In genomic region chr4:155832321-155832720, GRCm38 (mm10) we compare ENCODE assay signal across 8 mouse cellular contexts. TPM values are rescaled to one million over a fixed set of nuclear protein-coding genes. Genes with fewer than 3 reads are reported as not detected.
A peak's percentile ranks its signal among the peaks of the same experiment; 100 is the strongest.
DNase-seq lines count a peak whose midpoint lies in the region; ATAC-seq lines count a peak whose summit lies in the region.

No protein-coding gene starts in this region.

- peak overlapping the region; percentile 70 for H3K9ac ChIP-seq in neural tube, embryonic 11.5 days (ENCODE audit: low read length)
- peak overlapping the region; percentile 91 for H3K9ac ChIP-seq in limb, embryonic 13.5 days
- H3K9ac ChIP-seq in stomach, embryonic 16.5 days (ENCODE audit: low read length): peak overlapping the region; percentile 93

- no peaks in the 10 kb centered on the region for H3K27me3 ChIP-seq in neural tube, embryonic 11.5 days (ENCODE audit: control insufficient read depth, insufficient read depth, low read length)
- H3K27me3 ChIP-seq in limb, embryonic 13.5 days: no peaks in the 10 kb centered on the region
- no peaks in the 10 kb centered on the region for H3K27me3 ChIP-seq in stomach, embryonic 16.5 days (ENCODE audit: control insufficient read depth, insufficient read depth, low read length)

- H3K4me3 ChIP-seq in neural tube, embryonic 11.5 days (ENCODE audit: low read depth, low read length): peak overlapping the region; percentile 70
- H3K4me3 ChIP-seq in limb, embryonic 13.5 days: peak overlapping the region; percentile 92
- peak overlapping the region; percentile 88 for H3K4me3 ChIP-seq in stomach, embryonic 16.5 days (replicated peaks; ENCODE audit: low read length)

- intact Hi-C loops in left cerebral cortex, postnatal 10 days (cut with DNase I): no loop called here

- no peaks in the 10 kb centered on the region for H3K9me3 ChIP-seq in neural tube, embryonic 11.5 days (ENCODE audit: control insufficient read depth, low read length)
- H3K9me3 ChIP-seq in limb, embryonic 13.5 days: no peaks in the 10 kb centered on the region
- H3K9me3 ChIP-seq in stomach, embryonic 16.5 days (replicated peaks; ENCODE audit: control insufficient read depth, low read length): no peaks in the 10 kb centered on the region

- DNase-seq in cerebellum, adult 11-12 months: peak; percentile 62
- no peak for DNase-seq in cerebellum, postnatal 4 days (ENCODE audit: low spot score in 2 of 2)
- no peak for DNase-seq in neural tube, embryonic 11.5 days (ENCODE audit: low spot score)
- no peak for DNase-seq in neural tube, embryonic 10.5 days (ENCODE audit: extremely low spot score, low spot score)
- DNase-seq in left cerebral cortex, postnatal 10 days (ENCODE audit: extremely low spot score in 1 of 2, low spot score in 2 of 2): no peak
- DNase-seq in right cerebral cortex, adult 18-20 months: no peak

- no peak overlapping the region for H3K27ac ChIP-seq in neural tube, embryonic 11.5 days (ENCODE audit: low read depth, low read length)
- H3K27ac ChIP-seq in limb, embryonic 13.5 days: no peak overlapping the region; the same call in 1 of the 2 replicates
- H3K27ac ChIP-seq in stomach, embryonic 16.5 days (ENCODE audit: low read length): peak overlapping the region; percentile 96

- ATAC-seq in neural tube, embryonic 11.5 days (ENCODE audit: insufficient read depth, low FRiP score, low TSS enrichment): no peak
- ATAC-seq in limb, embryonic 13.5 days (ENCODE audit: low FRiP score, low read depth): no peak
- no peak for ATAC-seq in stomach, embryonic 16.5 days (ENCODE audit: insufficient read depth, low FRiP score)

- WGBS in neural tube, embryonic 11.5 days: 56% methylated on average over 10 of the region's 10 CpGs
- WGBS in limb, embryonic 13.5 days: 58% methylated on average over 10 of the region's 10 CpGs
- 51% methylated on average over 10 of the region's 10 CpGs for WGBS in stomach, embryonic 16.5 days

- H3K4me2 ChIP-seq in neural tube, embryonic 11.5 days (ENCODE audit: low read depth): peak overlapping the region; percentile 99
- peak overlapping the region; percentile 97 for H3K4me2 ChIP-seq in limb, embryonic 13.5 days (replicated peaks)
- peak overlapping the region; percentile 98 for H3K4me2 ChIP-seq in stomach, embryonic 16.5 days (ENCODE audit: low read depth, low read length)

- H3K36me3 ChIP-seq in neural tube, embryonic 11.5 days (ENCODE audit: control insufficient read depth, insufficient read depth, low read length): no peaks in the 10 kb centered on the region
- H3K36me3 ChIP-seq in limb, embryonic 13.5 days: peaks cover 16% of the 10 kb centered on the region
- H3K36me3 ChIP-seq in stomach, embryonic 16.5 days (ENCODE audit: control insufficient read depth, insufficient read depth, low read length): 0 out of 2 replicates have a peak, but pooled peaks cover 8% of the 10 kb centered on the region

- peaks cover 7% of the 10 kb centered on the region for H3K4me1 ChIP-seq in neural tube, embryonic 11.5 days (ENCODE audit: control insufficient read depth, insufficient read depth, low read length)
- peaks cover 27% of the 10 kb centered on the region for H3K4me1 ChIP-seq in limb, embryonic 13.5 days
- peaks cover 21% of the 10 kb centered on the region for H3K4me1 ChIP-seq in stomach, embryonic 16.5 days (ENCODE audit: control insufficient read depth, insufficient read depth, low read length)

RNA-seq across cellular contexts. Expression of gene Aurkaip1, which starts 1.2 kb away (rescaled TPM):
- 129 TPM in 2 replicates for polyA plus RNA-seq in neural tube, embryonic 11.5 days (2014; fragmentation: Nextera tagmentation; extraction: Ambion mirVana)
- polyA plus RNA-seq in limb, embryonic 13.5 days (2015; fragmentation: Nextera tagmentation; extraction: Ambion mirVana): 140 and 144 TPM in 2 replicates
- 135 and 158 TPM in 2 replicates for polyA plus RNA-seq in stomach, embryonic 16.5 days (2015; fragmentation: Nextera tagmentation; extraction: Ambion mirVana)
- 10 to 100 TPM; 81.6 to 82.6 TPM for total RNA-seq in left cerebral cortex, postnatal 10 days (2021)

RNA-seq across cellular contexts. Expression of gene Mxra8, which starts 7.2 kb away (rescaled TPM):
- 33.6 and 38.5 TPM in 2 replicates for polyA plus RNA-seq in neural tube, embryonic 11.5 days (2014; fragmentation: Nextera tagmentation; extraction: Ambion mirVana)
- 76.6 and 92.7 TPM in 2 replicates for polyA plus RNA-seq in limb, embryonic 13.5 days (2015; fragmentation: Nextera tagmentation; extraction: Ambion mirVana)
- polyA plus RNA-seq in stomach, embryonic 16.5 days (2015; fragmentation: Nextera tagmentation; extraction: Ambion mirVana): 126 and 152 TPM in 2 replicates
- 10 to 100 TPM; 10.6 to 14.1 TPM for total RNA-seq in left cerebral cortex, postnatal 10 days (2021)

RNA-seq across cellular contexts. Expression of gene Dvl1, which starts 14.9 kb away (rescaled TPM):
- polyA plus RNA-seq in neural tube, embryonic 11.5 days (2014; fragmentation: Nextera tagmentation; extraction: Ambion mirVana): 14.2 and 15.1 TPM in 2 replicates
- polyA plus RNA-seq in limb, embryonic 13.5 days (2015; fragmentation: Nextera tagmentation; extraction: Ambion mirVana): 4.3 and 5.7 TPM in 2 replicates
- 5.0 and 5.3 TPM in 2 replicates for polyA plus RNA-seq in stomach, embryonic 16.5 days (2015; fragmentation: Nextera tagmentation; extraction: Ambion mirVana)
- 10 to 100 TPM; 70.6 to 74.2 TPM for total RNA-seq in left cerebral cortex, postnatal 10 days (2021)

RNA-seq across cellular contexts. Expression of gene Ccnl2, which starts 20.0 kb away (rescaled TPM):
- polyA plus RNA-seq in neural tube, embryonic 11.5 days (2014; fragmentation: Nextera tagmentation; extraction: Ambion mirVana): 172 and 188 TPM in 2 replicates
- polyA plus RNA-seq in limb, embryonic 13.5 days (2015; fragmentation: Nextera tagmentation; extraction: Ambion mirVana): 211 and 231 TPM in 2 replicates
- polyA plus RNA-seq in stomach, embryonic 16.5 days (2015; fragmentation: Nextera tagmentation; extraction: Ambion mirVana): 173 and 181 TPM in 2 replicates
- 10 to 100 TPM; 68.7 to 71.2 TPM for total RNA-seq in left cerebral cortex, postnatal 10 days (2021)

RNA-seq across cellular contexts. Expression of gene Mrpl20, which starts 29.6 kb away (rescaled TPM):
- 225 and 246 TPM in 2 replicates for polyA plus RNA-seq in neural tube, embryonic 11.5 days (2014; fragmentation: Nextera tagmentation; extraction: Ambion mirVana)
- 213 and 220 TPM in 2 replicates for polyA plus RNA-seq in limb, embryonic 13.5 days (2015; fragmentation: Nextera tagmentation; extraction: Ambion mirVana)
- polyA plus RNA-seq in stomach, embryonic 16.5 days (2015; fragmentation: Nextera tagmentation; extraction: Ambion mirVana): 191 and 199 TPM in 2 replicates
- total RNA-seq in left cerebral cortex, postnatal 10 days (2021): 100 to 1,000 TPM; 103 to 111 TPM
